Mouse (Mus musculus) intestine, postnatal 0 days (tissue): ENCODE measurements around the gene St3gal3. TPM values are rescaled to one million over a fixed set of nuclear protein-coding genes. Genes with fewer than 3 reads are reported as not detected.
A peak's percentile ranks its signal among the peaks of the same experiment; 100 is the strongest.

Source experiments
- ATAC-seq: fragments of 200-750 bp; cut with Nextera tagmentation; 2 replicates; pipeline ENCODE4 v1.8.0; 2017; ENCODE audit warnings: mild to moderate bottlenecking, moderate TSS enrichment, moderate library complexity
- H3K27ac ChIP-seq: fragments of 300-500 bp; sonication (generic); 2 replicates; pipeline ENCODE4 v1.5.1; 2014; ENCODE audit warnings: mild to moderate bottlenecking, low read depth, low read length, moderate library complexity
- H3K27me3 ChIP-seq: fragments of 300-500 bp; sonication (generic); replicated peaks from 2 replicates; pipeline ENCODE4 v1.6.1; 2014; ENCODE audit warnings: low read length, mixed read lengths; ENCODE audit not compliant: control insufficient read depth, insufficient read depth
- H3K36me3 ChIP-seq: fragments of 300-500 bp; sonication (generic); 2 replicates; pipeline ENCODE4 v1.6.1; 2014; ENCODE audit warnings: mild to moderate bottlenecking, moderate library complexity; ENCODE audit not compliant: control insufficient read depth, insufficient read depth
- H3K4me1 ChIP-seq: fragments of 300-500 bp; sonication (generic); replicated peaks from 2 replicates; pipeline ENCODE4 v1.6.1; 2014; ENCODE audit warnings: antibody characterized with exemption, low read length, mixed read lengths; ENCODE audit not compliant: control insufficient read depth, insufficient read depth
- H3K4me2 ChIP-seq: fragments of 300-500 bp; sonication (generic); replicated peaks from 2 replicates; pipeline ENCODE4 v1.6.1; 2014; ENCODE audit warnings: low read depth, mild to moderate bottlenecking, moderate library complexity
- H3K4me3 ChIP-seq: fragments of 300-500 bp; sonication (generic); 2 replicates; pipeline ENCODE4 v1.5.1; 2014; ENCODE audit warnings: low read depth, low read length
- H3K9ac ChIP-seq: fragments of 300-500 bp; sonication (generic); 2 replicates; pipeline ENCODE4 v1.6.1; 2014; ENCODE audit warnings: mild to moderate bottlenecking, low read depth, low read length
- H3K9me3 ChIP-seq: fragments of 300-500 bp; sonication (generic); 2 replicates; pipeline ENCODE4 v1.6.1; 2016; ENCODE audit warnings: mixed run types; ENCODE audit not compliant: control insufficient read depth
- CTCF ChIP-seq: sonication (generic); IDR thresholded peaks from 2 replicates; pipeline ENCODE4 v1.5.1; 2016; ENCODE audit warnings: low read depth, mild to moderate bottlenecking, control low read depth, antibody characterized with exemption, moderate library complexity
- WGBS: fragments of 180-500 bp; shearing (Covaris S2); extraction: QIAGEN DNeasy Blood & Tissue Kit; methylation state at CpG from one replicate; pipeline ENCODE4 v1.1.7; 2014; 5-methylcytosine and 5-hydroxymethylcytosine counted together
- polyA plus RNA-seq: library from polyadenylated mRNA; unstranded; fragments of >200 nt; fragmentation: Nextera tagmentation; extraction: Ambion mirVana; gene quantifications from 2 replicates; pipeline ENCODE4 v1.2.1, GENCODE M21; 2015

The St3gal3 gene
- polyA plus RNA-seq, 1 experiment from 2014 or later: 15.6 TPM

DNA sequence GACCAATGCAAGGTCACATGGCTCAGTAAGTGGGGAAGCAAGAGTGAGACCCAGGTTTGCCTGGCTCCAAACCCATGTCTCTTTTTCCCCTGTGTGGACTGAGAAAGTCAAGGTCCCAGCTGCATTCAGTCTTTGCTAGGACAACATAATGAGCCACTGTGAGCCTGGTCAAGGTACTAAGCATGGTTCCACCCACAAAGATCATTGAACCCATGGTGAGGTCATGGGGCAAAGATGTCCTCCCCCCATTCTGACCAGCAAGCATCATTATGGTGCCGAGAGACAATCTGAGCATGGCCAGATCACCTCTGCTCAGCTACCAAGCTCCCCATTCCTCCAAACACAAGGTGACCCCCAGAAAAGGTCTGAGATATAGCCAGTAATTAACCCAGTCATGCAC lies 139.3 kb downstream of the St3gal3 start:
- no peak overlapping the region for H3K4me2 ChIP-seq
- 96% methylated on average over 1 of the region's 1 CpGs for WGBS
- H3K36me3 ChIP-seq: 0 out of 2 replicates have a peak, but pooled peaks cover 4% of the 10 kb centered on the region
- H3K27me3 ChIP-seq: no peaks in the 10 kb centered on the region
- no peak overlapping the region for H3K27ac ChIP-seq
- ATAC-seq: no peak
- H3K9me3 ChIP-seq: no peaks in the 10 kb centered on the region
- peaks cover 3% of the 10 kb centered on the region for H3K4me1 ChIP-seq
- no peak for TF ChIP-seq CTCF
- H3K4me3 ChIP-seq: no peak overlapping the region
- no peak overlapping the region for H3K9ac ChIP-seq

DNA sequence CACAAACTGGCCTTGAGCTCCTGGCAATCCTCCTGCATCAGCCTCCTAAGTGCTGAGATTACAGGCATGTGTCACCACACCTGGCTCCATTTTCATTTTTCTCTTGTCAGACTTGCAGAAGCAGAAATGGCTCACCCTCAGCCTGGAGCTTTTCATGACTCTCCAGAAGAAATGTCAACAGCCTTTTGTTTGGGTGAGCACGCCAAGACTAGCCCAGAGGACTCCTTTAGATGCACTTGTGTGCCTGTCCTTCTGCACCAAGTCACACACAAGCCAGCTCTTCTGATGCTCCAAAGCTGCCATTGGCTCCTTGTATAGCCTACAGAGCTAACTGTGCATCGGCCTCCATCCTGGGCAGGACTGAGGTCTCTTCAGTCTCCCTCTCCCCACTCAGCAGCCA lies 141.3 kb downstream of the St3gal3 start:
- H3K4me3 ChIP-seq: no peak overlapping the region
- no peaks in the 10 kb centered on the region; the same call in none of the 2 replicates for H3K4me1 ChIP-seq
- no peak overlapping the region for H3K4me2 ChIP-seq
- 0 out of 2 replicates have a peak, but pooled peaks cover 4% of the 10 kb centered on the region for H3K36me3 ChIP-seq
- no peak for ATAC-seq
- no peak overlapping the region for H3K9ac ChIP-seq
- no peaks in the 10 kb centered on the region for H3K9me3 ChIP-seq
- 77% methylated on average over 2 of the region's 2 CpGs for WGBS
- TF ChIP-seq CTCF: no peak
- no peaks in the 10 kb centered on the region for H3K27me3 ChIP-seq
- H3K27ac ChIP-seq: no peak overlapping the region

DNA sequence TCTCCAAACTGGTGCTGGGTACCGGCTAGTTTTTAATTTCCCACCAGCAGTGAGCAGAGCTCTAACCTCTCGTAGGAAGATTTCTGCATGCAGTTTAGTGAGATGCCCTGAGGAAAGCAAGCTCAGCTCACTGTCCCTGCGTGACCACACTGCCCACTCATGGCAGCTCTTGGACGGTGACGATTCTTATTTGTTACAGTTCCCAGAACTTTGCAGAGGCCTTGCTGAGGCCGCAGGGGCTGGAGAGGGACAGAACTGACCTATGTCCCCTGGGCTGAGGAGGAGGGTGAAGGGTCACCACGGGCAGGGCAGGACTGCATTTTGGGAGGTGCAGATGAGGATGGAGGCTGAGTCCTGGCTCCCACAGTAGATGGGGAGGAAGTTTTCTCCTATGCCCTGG lies 141.8 kb downstream of the St3gal3 start:
- Histone ChIP-seq H3K27me3 (no peaks in the 10 kb centered on the region), H3K36me3 (0 out of 2 replicates have a peak, but pooled peaks cover 4% of the 10 kb centered on the region), H3K4me3 (no peak overlapping the region), H3K4me2 (no peak overlapping the region), H3K4me1 (no peaks in the 10 kb centered on the region; the same call in none of the 2 replicates), H3K27ac (no peak overlapping the region), H3K9me3 (no peaks in the 10 kb centered on the region), H3K9ac (no peak overlapping the region)
- ATAC-seq: no peak
- peak; percentile 44 for TF ChIP-seq CTCF
- WGBS: 79% methylated on average over 7 of the region's 7 CpGs

- no peak for ATAC-seq
- Histone ChIP-seq H3K27ac (no peak overlapping the region), H3K9ac (no peak overlapping the region), H3K9me3 (no peaks in the 10 kb centered on the region), H3K4me2 (no peak overlapping the region), H3K27me3 (no peaks in the 10 kb centered on the region), H3K36me3 (0 out of 2 replicates have a peak, but pooled peaks cover 4% of the 10 kb centered on the region), H3K4me3 (no peak overlapping the region), H3K4me1 (no peaks in the 10 kb centered on the region; the same call in 1 of the 2 replicates)
- TF ChIP-seq CTCF: 0 out of 2 replicates have a peak, but pooled peaks have one; percentile 15
- WGBS: 84% methylated on average over 3 of the region's 3 CpGs
Observed at GRCm38 (mm10) chr4:117992036-117992435, 142.7 kb downstream of the St3gal3 start.

GRCm38 (mm10) chr4:117991055-117991627 lies 143.6 kb downstream of the St3gal3 start:
- no peaks in the 10 kb centered on the region for H3K27me3 ChIP-seq
- ATAC-seq: no peak
- no peak overlapping the region for H3K4me2 ChIP-seq
- no peaks in the 10 kb centered on the region; the same call in 1 of the 2 replicates for H3K4me1 ChIP-seq
- H3K4me3 ChIP-seq: no peak overlapping the region
- no peaks in the 10 kb centered on the region for H3K36me3 ChIP-seq
- WGBS: 65% methylated on average over 8 of the region's 8 CpGs
- TF ChIP-seq CTCF: no peak
- H3K9me3 ChIP-seq: no peaks in the 10 kb centered on the region
- no peak overlapping the region for H3K9ac ChIP-seq
- no peak overlapping the region for H3K27ac ChIP-seq

GRCm38 (mm10) chr4:117990571-117990970 lies 144.1 kb downstream of the St3gal3 start:
- Histone ChIP-seq H3K9ac (no peak overlapping the region), H3K27me3 (no peaks in the 10 kb centered on the region), H3K4me3 (no peak overlapping the region), H3K9me3 (no peaks in the 10 kb centered on the region), H3K4me1 (no peaks in the 10 kb centered on the region; the same call in 1 of the 2 replicates), H3K27ac (no peak overlapping the region), H3K36me3 (no peaks in the 10 kb centered on the region), H3K4me2 (no peak overlapping the region)
- ATAC-seq: no peak
- 46% methylated on average over 3 of the region's 3 CpGs for WGBS
- TF ChIP-seq CTCF: no peak
